Mouse (Mus musculus) embryo, embryonic 10.5 days (tissue): Measurements from ENCODE around the gene Tmem184b.
A peak's percentile ranks its signal among the peaks of the same experiment; 100 is the strongest.

ENCODE experiments used
- DNase-seq: peaks from one replicate; pipeline ENCODE4 v3.0.0-alpha.2; 2015; ENCODE audit warnings: low spot score

The Tmem184b gene

DNA sequence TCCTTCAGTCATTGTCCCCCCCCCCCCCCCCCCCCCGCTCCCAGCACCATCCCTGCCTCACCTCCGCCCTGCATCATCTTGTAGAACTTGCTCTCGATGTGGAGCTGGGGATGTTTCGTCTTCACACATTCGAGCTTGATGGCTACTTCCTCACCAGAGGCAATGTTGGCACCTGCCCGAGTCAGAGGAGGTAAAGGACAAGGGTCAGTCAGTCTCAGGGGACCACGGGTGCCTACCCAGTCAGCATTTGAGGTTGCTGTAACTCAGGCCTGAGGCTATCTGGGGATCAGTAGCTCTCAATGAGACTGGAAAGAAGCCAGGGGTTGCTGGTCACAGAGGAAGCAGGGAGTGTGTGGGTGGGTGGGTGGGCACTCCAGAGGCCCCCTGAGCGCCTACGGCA is 26.6 kb upstream of the Tmem184b start:
- DNase-seq = no peak

DNA sequence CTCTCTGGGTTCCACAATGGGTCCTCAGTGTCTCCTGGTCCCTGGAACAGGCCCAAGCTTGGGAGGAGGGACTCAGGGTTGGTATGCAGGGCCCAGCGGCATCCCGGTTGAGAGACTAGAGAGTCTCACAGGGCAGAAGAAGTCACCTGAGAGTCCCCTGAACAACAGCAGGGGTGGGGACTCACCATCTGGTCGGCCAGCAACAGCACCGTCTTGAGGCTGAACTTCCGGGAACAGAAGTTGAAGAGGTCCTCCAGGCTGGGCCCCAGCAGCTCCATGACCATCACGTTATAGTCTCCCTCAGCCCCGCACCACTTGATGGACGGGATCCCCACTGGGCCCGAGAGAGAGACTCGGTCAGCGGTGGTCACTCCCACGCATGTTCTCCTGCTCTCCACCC is 26.2 kb upstream of the Tmem184b start:
- DNase-seq = no peak

DNA sequence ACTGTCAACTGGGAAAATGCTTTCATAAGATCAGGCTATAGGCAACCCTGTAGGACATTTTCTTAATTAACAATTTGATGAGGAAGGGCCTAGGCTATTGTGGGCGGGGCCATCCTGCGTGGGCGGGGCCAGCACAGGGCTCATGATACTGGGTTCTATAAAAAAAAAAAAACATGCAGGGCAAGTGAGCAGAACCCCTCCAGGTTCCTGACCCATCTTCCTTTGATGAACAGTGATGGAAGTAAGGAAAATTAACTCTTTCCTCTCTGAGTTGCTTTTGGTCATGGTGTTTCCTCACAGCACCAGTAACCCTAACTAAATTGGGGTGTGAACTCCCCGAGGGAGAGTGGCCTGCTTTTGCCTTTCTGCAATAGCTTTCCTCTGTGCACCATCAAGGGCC is 25.2 kb upstream of the Tmem184b start:
- DNase-seq = no peak

DNA sequence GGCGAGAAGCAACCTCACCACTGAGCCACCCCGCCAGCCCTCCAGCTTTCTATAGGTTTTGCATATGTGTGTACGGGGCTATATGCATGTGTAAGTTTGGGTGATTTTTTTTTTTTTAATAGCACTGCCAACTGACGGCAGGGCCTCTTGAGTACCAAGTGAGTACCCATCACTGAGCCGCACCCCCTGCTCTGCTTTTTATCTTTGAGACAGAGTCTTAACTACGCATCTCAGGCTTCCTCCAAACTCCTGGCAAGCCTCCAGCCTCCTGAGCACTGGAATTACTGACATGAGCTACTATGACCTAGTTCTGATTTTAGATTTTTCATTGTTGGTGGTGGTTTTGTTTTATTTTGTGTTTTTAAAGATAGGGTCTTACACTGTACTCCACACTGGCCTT is 24.1 kb upstream of the Tmem184b start:
- no peak for DNase-seq

DNA sequence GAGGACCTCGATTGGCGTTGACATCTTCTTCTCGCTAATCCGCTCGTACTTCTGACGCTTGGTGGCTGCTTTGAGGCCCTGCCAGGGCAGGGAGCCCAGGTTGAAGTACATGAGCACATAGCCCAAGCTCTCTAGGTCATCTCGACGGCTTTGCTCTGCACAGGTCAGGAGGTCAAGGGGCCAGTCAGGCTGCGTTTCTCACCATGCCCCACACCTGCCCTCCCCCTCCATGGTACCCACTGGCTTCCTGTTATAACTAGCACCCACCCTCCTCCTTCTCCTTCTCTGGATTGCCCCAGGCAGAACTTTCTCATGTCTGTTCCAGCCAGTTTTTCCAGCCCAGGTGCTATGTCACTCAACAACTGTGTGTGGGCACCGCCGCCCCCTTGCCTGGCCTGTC is 22.1 kb upstream of the Tmem184b start:
- DNase-seq = no peak

DNA sequence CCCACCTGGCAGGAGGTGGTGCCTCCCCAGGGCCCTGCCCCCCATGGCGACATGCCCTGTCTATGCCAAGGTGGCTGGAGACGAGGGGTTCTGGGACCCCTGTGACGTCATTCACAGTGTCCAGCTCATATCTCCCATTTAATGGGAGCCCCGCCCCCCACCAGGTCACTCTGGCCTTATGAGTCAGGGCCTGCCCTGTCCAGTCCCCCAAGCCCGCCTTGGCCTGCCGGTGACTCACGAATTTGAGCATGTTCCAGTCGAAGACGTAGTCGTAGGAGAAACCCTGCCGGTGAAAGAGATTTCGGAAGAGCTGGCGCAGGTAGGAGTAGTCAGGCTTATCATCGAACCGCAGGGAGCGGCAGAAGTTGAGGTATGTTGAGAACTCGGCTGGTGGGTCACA is 21.2 kb upstream of the Tmem184b start:
- DNase-seq = no peak

DNA sequence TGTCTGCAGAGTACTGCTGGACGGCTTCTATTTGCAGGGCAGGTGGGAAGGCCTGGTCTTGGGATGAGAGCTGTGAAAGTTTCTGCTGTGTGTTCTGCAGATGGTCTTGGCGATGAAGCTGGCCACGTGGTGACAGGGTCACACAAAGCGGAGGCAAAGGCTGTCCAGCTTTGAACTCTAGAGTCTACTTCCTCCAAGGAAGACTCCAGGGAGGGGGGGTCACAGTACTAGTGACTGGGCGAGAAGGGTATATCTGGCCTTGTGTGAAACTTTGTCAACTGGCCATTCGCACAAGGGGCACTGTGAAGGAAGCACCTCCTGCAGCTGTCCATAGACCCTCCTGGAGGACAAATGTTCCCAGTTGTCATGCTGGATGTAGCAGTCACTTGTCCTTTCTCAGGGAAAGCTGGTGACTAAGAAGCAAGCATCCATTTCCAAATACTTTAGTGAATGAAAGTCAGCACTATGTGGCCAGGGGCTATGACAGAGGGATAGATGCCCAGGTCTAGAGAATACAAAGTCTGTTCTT is 19.4 kb upstream of the Tmem184b start:
- DNase-seq = no peak

DNA sequence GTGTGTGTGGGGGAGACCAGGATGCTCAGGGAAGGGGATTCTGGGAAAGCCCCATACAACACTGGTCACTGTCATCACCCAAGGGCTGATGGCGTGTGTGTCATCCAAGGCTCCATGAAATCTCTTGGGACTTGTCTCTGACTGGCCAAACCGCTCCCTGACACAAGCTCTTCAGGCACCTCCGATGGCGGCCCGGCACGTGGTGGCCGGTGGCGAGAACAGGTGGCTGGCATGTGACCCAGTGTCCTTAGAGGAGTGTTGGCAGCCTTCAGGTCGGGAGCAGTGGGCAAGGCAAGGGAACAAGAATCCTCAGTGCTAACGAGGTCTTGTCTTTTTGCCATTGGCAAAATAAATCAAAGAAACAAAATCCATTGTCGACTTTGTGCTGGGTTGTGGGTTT is 15.3 kb upstream of the Tmem184b start:
- DNase-seq = no peak

DNA sequence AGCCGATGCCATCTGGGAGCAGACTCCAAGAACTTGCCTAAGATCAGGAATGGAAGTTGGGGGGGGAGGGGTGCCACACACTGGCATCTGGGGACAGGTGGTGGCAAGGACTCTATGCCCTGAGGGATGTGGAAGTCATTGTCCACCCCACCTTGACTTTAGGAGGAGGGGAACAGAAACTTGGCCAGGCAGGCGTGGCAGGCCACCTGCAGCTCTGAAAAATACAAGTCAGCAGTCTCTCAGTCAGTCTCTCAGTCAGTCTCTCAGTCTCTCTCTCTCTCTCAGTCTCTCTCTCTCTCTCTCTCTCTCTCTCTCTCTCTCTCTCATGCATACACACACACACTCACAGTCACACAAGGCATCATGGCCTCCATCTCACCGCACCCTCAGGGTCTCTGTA is 14.9 kb upstream of the Tmem184b start:
- DNase-seq = no peak

DNA sequence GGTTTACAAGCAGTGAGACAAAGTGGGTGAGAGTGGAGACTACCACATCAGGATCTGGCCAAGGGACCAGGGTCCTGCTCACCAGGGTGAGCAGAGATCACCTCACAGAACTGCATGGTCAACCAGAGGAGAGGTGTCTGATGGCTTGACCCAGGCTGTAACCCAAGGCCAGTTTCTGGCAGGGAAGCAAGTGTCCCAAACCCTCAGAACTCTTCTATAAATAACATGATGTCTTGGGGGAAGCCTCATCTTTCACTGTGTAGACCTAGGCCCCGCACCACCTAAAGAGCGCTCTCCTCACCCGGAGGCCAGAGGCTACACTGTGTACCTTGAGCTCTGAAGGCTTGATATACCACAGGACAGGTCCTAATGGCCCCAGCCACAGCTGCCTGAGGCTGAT is 14.0 kb upstream of the Tmem184b start:
- DNase-seq = no peak

DNA sequence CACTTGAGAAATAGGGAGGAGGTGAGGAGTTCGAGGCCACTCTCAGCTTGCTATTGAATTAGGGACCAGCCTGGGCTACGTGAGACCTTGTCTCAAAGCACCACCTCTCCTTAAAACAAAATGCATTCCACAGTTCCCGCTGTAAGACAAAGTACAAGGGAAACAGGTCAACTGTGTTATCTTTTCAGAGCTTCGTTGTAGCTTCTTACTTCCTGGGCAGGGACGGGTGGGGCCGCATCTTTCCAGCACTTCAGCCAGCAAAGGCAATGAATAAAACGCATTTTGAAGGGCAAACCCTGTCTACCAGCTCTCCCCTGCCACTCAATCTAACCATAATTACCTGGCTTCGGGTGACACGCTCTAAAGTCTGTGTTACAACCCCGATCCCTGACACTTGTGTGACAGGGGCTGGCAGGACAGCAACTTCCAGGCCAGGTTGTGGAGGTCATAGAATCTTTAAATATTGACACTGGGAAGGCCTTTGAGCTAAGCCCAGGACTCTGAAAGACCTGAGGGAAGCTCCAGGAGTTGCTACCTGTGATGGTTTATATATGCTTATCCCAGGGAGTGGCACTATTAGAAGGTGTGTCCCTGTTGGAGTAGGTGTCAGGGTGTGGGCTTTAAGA is 13.2 kb upstream of the Tmem184b start:
- no peak for DNase-seq

DNA sequence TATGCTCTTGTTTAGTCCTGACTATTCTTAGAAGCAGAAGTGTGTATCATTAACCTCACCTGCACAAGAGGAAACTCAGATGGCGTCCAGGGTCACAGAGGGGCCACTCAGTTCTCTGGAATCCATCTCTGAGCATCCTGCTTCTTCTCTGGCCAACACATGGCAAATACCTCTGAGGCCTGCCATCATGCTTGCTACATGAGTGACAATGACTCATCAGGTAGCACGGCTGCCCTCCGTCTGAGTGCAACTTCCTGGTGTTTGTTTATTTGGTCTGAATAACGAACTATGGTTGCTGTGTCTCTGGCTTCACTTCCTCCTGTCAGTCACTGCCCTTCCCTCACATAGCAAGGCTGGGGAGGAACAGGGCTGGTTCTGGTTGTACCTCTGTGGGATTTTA is 11.1 kb upstream of the Tmem184b start:
- DNase-seq = no peak

DNA sequence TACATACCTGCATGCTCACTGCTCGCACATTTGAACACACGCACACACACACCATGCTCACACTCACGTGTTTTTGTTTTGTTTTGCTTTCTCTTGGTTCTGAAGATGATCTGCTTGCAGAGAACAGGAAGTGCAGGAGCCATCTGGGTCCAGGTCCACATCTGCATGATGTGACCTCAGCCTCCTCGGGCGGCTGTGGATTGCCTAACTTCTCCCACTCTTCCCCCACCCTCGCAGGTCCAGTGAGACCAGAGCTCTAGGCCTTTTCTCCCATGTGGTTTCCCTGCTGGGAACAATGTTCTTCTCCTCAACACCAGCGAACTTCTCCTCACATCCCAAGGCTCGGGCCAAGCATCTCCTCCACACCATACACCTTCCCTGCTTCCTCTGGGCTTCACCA is 10.4 kb upstream of the Tmem184b start:
- no peak for DNase-seq

DNA sequence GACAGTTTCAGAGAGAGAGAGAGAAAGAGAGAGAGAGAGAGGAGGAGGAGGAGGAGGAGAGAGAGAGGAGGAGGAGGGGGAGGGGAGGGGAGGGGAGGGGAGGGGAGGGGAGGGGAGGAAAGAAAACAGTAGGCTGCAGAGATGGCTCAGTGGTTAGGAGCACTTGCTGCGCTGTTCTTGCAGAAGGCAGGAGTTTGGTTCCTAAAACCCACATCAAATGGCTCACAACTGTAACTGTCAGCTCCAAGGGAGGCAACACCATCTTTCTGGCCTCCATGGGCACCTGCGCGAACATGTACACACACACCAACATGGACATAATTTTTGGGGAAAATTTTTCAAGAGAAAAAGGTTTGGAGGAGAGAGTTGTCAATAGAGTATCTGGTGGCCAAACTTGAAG is 9.8 kb upstream of the Tmem184b start:
- no peak for DNase-seq

DNA sequence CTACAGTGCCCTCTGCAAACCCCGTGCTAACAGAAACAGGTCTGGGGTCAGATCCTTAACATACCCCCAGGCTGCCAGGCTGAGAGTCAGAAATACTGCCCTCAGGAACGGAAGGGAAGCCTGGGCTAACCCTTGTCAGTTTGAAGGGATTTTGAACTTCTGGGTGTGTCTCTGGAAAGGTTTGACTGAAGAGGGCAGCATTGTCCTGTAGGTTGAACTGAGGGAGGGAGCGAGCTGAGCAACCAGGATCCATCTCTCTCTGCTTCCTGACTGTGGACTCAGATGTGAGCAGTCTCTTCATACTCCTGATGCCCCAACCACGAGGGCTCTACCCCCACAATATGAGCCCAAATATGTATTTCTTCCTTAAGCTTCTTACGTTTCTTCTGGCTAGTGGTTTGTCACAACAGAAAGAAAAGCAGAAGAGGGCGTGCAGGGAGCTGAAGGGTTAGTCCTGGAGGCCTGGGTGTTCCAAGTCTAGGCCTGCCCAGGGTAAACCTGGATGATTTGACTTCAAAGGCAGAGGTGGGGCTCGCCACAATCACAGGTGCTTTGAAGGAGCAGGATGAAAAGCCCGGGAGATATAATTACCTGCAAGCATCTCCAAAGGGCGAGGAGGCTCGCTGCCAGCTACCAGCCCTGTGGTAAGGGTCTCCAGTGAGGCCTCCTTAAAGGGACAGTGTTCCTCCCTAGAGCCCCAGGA is 8.1 kb upstream of the Tmem184b start:
- DNase-seq = peak; percentile 21

DNA sequence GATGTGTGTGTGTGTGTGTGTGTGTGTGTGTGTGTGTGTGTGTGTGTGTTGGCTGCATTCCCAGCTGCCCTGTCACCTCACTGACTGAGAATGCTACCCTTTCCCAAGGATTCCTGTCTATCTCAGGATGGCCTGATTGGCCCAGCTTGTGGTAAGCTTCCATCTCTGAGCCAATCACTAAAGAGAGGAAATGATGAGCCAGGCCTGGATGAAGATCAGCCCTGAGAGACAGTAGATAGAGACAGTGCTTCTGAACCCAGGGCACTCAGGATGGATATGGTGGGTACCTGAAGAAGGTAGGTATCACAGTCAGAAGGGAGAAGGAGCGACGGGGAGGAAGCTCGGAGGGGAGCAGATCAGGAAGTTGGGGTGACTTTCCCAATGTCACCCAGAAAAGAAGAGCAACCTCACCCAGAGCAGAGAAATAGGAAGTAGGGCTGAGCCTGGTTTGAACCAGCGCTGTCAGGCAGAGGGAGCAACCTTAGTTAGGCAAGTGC is 5.8 kb upstream of the Tmem184b start:
- no peak for DNase-seq

DNA sequence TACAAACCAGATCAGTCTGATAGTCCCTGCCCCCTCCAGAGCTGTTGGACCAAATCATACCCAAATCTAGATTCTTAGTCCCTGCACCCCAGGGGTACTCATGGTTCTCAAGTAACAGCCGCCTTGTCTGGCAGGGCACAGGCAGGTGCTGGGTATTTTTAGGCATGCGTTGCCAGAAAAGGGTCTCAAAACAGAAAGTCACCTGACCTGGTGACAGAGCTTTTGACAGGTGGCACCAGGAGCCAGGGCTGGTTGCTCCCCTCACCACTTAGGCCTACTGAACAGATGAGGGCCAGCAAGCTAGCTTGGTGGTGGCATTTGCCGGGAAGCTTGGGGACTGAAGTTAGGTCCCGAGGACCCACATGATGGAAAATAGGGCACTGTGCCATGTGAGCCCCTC is 3.2 kb upstream of the Tmem184b start:
- DNase-seq = no peak

DNA sequence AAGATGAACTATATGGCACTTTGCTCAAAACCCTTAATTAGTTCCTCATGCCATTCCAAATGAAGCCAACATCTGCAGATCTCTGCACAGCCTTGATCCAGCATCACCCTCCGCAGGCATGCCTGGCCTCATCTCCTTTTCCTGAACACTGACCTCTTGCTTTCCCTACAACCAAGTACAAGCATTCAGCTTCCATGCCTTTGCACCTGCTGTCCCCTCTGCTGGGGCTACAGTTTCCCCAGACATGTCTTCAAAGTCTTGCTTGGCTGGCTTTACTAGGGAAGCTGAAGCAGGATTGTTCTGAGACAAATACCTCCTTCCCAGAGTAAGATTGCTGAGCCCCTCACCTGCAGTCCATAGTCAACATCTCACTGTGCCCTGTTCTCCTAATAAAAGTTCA is 908 bp upstream of the Tmem184b start:
- no peak for DNase-seq

DNA sequence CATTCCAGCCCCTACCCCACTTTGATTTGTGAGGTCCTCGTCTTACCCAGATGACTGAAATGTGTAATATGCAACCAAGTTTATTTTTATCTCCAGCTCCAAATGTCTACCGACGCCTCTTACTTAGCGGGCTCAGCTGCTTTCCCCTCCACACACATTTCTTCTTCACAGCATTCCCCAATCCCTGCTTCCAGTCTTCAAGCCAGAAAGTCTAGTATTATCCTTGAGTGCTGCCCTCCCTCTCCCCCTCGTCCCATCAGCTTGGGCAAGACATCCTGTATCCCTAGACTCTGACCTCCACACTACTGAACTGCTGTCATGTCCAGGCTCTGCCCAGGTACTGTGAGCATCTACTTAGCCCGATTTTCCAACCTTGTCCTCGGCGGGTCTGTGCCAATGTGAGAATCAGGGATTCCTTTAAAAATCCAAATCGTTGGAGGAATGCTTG is 418 bp upstream of the Tmem184b start:
- no peak for DNase-seq

DNA sequence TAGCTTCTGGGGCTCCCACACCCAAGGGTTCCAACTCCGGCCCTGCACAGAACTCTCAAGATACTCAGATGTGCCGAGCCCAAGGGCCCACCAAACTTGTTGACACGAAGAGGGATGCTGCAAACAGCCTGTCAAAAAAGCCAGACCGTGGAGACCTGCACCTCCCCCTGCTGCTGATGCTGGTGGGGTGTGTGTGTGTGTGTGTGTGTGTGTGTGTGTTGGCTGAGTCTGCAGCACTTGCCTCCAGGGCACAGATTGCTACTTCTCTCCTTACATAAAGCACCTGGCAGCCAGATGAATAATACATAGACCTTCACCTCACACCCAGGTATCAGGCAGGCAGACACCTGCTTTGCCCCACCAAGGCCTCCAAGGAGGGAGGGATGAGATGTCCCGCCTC is 1.2 kb downstream of the Tmem184b start:
- peak; percentile 21 for DNase-seq

DNA sequence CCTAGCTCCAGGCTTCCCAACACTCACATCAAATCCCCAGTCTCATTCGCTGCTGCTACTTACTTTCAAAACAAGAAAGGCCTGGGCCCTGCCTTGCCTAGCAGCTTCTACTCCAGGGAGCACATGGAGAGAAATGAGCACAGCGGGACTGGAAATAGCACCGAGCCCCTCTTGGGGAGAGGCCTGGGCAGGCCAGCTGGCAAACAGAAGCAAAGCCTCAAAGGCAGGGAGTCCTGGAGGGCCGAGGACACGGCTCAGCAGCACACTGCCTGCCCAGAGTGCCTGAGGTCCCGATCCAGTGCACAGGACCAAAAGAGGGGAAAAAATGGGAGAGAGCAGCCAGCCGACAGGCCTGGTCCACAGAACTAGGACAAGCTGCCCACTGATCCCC is 2.4 kb downstream of the Tmem184b start:
- DNase-seq = no peak

DNA sequence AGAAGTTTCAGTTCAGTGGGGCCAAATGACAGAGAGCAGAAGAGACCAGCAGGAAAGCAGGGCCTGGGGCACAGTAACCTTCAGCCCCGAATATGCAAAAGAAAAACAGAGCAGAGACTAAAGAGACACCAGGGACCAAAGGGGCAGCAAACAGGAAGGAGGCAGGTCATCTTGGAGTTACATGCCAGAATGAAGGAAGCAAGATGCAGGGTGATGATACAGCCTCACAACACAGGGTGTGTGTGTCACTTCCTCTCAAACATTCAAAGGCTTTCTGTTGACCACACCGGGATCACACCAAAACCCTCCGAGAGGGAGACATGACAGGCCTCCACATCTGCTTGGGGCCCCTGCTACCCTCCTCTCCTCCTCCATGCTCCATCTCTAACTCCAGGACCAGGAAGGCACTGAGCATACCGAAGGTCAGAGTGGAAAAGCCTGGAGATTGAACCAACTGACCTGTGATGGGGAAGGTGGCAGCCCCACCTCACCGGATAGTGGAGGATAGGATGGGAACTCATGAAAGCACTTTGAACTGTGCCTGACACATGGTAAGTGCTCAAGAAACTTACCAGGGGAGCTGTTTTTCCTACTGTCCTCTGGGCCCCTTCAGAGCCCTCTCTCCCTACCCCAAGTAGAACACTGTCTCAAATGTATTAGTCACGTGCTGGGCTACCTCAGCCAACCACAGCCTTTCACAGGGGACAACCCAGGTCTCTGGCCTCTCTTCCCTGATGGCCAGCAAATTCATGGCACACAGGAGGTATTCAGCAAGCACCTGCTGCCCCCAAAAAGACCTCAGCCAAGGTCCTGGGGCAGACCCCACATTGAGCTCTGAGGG is 3.0 kb downstream of the Tmem184b start:
- DNase-seq = peak; percentile 31
